Mouse (Mus musculus): ENCODE results near the gene Slc6a20b. TPM values are rescaled to one million over a fixed set of nuclear protein-coding genes. Genes with fewer than 3 reads are reported as not detected.

Gene Slc6a20b
- not detected in 2 replicates for polyA plus RNA-seq (2012; rRNA removed; ENCODE audit: low replicate concordance)

GRCm38 (mm10) chr9:123632281-123632680 is at the start of gene Slc6a20b:
Slc6a20b (minus strand) TSS chr9:123632565.

GRCm38 (mm10) chr9:123678327-123679105 is 46.2 kb upstream of the Slc6a20b start, which contains the start of the genes Ccr9 and Slc6a20a:
Ccr9 (plus strand) TSS chr9:123678439.
Slc6a20a (minus strand) TSS chr9:123678885.

Other genes with a start within 250 kb of the Slc6a20b start
- 58.9 and 73.3 TPM in 2 replicates for gene Limd1, start 153.9 kb downstream of the Slc6a20b start, polyA plus RNA-seq (2012; rRNA removed; ENCODE audit: low replicate concordance)
- 4.1 and 11.9 TPM in 2 replicates for gene Sacm1l, start 102.8 kb downstream of the Slc6a20b start, polyA plus RNA-seq (2012; rRNA removed; ENCODE audit: low replicate concordance)
- 6.3 and 10.1 TPM in 2 replicates for gene Ccr9, start 45.9 kb upstream of the Slc6a20b start, polyA plus RNA-seq (2012; rRNA removed; ENCODE audit: low replicate concordance)
- 1.0 and 1.6 TPM in 2 replicates for gene Slc6a20a, start 46.3 kb upstream of the Slc6a20b start, polyA plus RNA-seq (2012; rRNA removed; ENCODE audit: low replicate concordance)
- 1.2 and 6.3 TPM in 2 replicates for gene Lztfl1, start 85.1 kb upstream of the Slc6a20b start, polyA plus RNA-seq (2012; rRNA removed; ENCODE audit: low replicate concordance)
- gene Cxcr6, start 173.9 kb upstream of the Slc6a20b start, polyA plus RNA-seq (2012; rRNA removed; ENCODE audit: low replicate concordance) = 4.5 and 7.4 TPM in 2 replicates
- 6.3 and 12.3 TPM in 2 replicates for gene Fyco1, start 219.3 kb upstream of the Slc6a20b start, polyA plus RNA-seq (2012; rRNA removed; ENCODE audit: low replicate concordance)
- gene Xcr1, start 229.5 kb upstream of the Slc6a20b start, polyA plus RNA-seq (2012; rRNA removed; ENCODE audit: low replicate concordance) = 2.5 and 4.7 TPM in 2 replicates

Measured in mammary gland, adult 2 months (tissue).